Mouse (Mus musculus) cerebellum, postnatal 4 days (tissue): ENCODE measurements at regions not wholly inside any gene's neighbourhood (a gene's known extent, or its start where the extent isn't known, plus 50 kb on each side); places are given as distances from the start of the nearest gene placed in this dataset.
A peak's percentile ranks its signal among the peaks of the same experiment; 100 is the strongest.
"Not testable (repeated sequence)": the region's sequence is repeated elsewhere in the genome, so short reads cannot be mapped to it uniquely, and the experiment has no call there.

ENCODE experiments used
- DNase-seq, 2 experiments: peaks; one replicate each; pipeline ENCODE4 v3.0.0; 2022; ENCODE audit warnings: low spot score in 2 of 2, mixed read lengths in 1 of 2

DNA sequence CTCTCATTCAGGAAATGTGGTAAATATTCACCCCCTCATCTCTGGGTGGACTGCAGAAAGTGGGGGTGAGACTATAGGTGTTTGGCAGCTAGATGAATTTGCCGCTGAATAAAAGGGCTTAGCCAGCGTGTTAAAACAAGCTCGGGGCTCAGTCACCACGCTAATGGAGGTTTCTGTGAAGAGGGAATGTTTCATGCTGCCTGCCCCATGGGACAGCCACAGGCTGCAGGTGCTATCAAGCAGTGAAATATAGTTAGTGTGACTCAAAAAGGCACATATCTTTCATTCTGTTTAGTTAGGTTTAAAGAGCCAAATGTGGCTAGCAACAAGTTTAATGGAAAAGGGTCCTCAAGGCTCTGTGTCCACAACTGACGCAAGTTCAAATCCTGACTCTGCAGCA, 121.5 kb downstream of the Zfp36l1 start:
- DNase-seq, result no peak

DNA sequence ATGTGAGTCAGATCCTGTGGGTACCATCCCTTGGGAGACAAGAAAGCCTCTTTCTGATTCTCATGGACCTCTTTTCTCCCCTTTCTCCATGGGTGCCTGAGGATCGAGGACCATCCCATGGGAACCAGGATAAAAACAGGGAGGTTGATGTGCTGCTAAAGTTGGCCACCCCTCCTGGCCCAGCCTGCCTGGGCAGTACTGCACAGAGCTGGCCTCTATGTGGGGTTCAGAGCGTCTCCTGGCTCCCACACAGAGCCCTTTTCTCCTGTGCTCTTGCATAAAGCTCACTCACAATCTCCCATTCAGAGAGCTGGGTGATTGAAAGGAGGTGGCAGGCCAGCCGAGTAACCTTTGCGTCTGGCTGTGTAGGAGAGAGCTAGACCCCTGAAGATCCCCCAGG, 122.1 kb downstream of the Zfp36l1 start:
- no peak for DNase-seq

DNA sequence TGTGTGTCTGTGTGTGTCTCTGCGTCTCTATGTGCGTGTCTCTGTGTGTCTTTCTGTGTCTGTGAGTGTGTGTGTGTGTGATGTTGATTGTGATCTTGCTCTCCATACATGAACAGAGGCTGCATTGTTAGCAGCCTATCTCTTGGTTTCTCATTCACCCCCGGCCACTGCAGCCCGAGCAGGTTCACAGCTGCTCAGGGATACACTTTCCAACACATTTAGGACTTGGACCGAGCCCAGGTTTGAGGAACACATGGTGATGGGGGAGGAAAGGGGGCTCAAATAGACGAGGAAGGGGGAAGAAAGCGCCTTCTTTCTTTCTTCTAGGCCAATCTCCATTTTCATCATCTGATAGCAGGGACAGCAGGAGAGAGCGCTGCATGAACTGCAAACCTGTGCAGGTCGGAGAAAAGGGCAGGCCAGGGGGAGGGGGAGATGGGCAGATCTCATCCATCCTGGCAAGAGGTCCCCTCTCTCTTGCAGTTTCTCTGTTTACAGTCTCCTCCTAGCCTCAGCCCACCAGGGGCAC, 123.2 kb downstream of the Zfp36l1 start:
- peak in 1 of 2 experiments; percentile 70 for DNase-seq

DNA sequence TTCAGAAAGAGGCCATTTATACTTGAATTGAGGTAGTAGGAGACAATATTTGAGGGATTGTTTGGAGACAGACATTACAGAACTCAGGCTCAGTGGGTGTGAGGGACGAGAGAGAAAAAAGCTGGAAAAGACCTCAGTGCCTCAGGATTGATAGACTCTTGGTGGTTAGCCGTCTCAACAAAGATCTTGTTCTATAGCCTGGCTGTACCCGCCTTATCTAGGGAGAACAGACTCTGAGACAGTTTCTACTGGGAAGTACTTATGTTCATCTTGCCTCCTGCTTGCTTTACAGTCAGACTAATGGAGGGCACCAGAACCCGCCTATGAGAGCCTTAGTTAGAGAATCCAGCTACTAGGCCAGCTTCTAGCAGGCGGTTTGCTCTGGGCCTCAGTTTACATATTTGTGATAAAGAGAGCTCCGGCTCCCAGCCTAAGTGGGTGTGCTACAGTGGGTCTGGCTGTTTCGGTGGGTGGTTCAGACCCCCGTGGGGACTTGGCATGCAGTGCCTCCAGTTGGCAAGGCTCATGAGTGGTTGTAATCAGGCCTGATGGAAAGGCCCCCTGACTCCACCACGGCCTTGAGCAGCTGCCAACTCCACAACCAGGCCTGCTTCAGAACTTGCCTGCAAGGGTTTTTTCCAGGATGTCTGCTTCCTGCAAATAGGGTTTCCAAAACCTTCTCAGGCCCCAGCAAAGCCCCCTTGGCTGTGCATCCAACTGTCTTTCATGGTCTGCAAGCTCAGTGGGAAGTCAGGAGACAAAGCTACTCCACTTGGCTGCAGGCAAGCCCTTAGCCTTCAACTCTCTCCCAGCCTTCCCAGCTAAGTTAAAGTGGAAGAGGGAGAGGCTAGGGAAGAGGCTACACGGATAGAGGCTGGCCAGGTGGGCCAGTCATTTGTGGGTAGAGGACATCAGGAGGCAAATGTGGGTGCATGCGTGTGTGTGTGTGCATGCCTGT, 124.1 kb downstream of the Zfp36l1 start:
- DNase-seq, result peak in 1 of 2 experiments; percentile 89

DNA sequence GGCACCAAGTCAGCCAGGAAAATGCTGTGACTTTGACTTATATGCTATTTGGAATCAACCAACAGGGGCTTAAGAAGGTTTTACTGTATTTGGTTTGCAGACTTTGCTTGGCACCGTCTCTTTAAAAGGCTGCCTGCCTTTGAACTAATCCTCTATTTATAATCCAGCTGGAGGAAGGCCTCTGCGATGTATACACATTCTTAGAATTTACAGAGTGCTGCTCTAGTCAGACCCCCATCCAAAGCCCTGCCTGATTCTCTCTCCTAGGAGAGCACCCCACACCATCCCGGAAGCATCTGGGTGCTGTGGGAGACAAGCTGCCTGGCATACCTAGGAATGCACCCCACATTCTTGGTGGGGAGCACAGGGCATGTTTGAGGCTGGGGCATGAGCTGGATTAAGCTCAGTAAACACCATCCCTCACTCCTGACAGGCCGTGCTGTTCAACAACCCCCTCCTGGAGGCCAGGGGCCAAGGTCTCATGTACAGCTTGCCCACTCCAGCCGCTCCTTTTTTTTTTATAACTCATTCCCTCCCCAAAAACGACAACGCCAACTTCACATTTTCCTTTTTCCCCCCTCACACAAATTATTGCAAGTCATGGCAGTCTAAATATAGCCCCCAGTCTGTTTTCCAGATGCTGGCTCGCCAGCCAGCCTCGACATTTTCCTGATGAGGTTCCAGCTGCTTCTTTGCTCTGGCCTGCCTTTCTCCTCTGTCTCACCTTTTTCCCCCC, 126.4 kb downstream of the Zfp36l1 start:
- no peak for DNase-seq

DNA sequence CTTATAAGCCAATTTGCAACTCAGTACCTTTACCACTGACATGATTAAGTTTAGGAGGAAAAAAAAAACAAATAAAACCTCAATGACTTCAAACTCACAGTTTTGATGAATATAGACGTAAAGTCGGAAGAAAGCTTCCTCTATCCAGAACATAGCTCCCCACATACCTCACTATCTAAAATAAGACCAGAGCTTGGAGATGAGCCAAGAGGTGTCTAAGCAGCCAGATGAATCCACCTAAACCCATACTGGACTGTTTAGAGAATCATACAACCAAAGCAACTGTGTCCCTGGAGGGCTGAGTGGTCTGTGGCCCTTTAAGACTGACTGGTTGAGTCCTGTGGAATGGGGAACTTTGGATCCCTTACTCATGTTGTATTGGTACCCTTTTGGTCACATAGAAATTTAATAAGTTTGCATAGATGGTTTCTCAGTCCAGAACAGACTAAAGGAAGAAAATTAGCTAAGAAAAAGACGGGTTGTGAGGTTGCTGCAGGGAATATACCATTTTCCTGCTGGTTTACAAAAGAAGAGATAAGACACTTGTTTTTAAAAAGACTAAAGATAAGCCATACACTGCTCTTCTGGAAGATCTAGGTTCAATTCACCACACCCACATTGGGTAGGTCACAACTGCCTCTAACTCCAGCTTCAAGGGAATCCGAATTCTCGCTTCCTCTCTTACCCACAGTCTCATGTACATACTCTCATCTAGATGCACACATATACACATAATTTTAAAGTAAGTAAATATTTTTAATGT, 127.6 kb downstream of the Zfp36l1 start:
- no peak for DNase-seq

DNA sequence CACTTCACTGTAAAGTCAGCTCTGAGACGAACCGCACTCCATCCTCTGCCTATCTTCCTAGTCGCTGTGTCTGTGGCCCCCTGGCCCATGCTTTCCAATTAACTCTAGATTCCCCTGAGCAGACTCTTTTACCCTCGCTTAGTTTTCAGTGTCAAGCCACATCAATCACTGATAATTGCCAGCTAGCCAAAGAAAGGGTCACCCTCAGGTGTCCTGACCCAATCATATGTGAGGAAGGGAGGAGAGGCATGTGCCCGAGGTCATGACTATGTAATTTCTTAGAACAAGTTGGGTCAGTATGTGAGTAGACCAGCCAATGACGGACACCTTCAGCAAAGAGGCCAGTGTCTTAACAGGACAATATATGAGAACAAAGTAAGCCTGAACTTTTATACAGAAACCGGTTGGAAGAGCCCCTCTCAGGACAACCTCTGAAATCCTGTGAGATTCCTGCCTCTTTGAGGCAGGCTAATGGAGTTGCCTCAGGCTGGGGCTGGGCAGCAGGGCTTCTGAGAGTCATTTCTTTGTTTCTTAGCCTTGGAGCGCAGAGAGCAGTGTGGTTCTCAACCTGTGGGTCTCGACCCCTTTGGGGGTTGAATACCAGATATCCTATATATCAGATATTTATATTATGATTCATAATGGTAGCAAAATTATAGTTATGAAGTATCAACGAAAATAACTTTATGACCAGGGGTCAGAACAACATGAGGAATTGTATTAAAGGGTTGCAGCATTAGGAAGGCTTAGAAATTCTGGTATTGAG, 128.6 kb downstream of the Zfp36l1 start:
- no peak for DNase-seq

DNA sequence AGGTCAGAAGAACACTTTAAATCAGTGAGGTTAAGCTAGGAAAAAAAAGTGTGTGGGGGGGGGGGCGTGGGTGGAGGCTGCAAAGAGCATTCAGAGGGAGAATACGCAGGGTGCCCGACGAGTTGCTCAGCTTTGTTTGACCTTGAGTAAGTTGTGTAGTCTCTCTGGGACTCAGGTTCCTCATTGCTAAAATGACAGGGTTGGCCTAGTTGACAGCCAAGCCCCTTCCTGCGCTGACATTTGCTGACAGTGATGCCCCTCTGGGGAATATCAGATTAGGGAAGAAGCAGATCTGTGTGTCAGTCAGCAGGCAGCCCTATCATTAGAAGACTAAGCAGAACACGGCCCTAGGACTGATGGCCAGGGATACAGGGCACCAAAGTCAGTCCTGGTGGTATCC, 129.6 kb downstream of the Zfp36l1 start:
- DNase-seq, result no peak

DNA sequence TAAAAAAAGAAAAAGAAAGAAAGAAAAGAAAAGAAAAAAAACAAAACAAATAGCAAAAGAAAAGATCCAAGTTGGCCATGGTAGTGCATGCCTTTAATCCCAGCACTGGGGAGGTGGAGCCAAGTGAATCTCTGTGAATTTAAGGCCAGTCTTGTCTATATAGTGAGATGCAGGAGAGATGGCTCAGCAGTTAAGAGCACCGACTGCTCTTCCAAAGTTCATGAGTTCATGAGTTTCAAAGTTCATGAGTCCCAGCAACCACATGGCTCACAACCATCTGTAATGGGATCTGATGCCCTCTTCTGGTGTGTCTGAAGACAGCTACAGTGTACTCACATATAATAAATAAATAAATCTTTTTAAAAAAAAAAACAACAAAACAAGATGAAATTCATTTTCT, 130.3 kb downstream of the Zfp36l1 start:
- DNase-seq, result not testable (repeated sequence)

DNA sequence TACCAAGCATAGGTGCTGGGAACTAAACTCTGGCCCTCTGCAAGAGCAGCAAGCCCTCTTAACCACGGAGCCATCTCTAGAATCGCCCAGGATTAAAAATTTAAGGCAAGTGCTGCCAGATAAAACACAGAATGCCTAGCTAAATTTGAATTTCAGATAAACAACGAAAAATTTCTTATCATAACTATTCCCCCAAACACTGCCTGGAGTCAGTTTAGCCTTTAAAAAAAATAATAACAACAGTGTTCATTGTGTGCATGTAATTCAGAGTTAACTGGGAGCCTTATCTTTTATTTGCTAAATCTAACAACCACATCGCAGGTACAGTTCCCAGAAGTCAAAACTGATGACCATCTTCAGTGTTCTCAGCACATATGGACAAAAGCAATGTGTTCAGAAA, 132.1 kb downstream of the Zfp36l1 start:
- no peak for DNase-seq

DNA sequence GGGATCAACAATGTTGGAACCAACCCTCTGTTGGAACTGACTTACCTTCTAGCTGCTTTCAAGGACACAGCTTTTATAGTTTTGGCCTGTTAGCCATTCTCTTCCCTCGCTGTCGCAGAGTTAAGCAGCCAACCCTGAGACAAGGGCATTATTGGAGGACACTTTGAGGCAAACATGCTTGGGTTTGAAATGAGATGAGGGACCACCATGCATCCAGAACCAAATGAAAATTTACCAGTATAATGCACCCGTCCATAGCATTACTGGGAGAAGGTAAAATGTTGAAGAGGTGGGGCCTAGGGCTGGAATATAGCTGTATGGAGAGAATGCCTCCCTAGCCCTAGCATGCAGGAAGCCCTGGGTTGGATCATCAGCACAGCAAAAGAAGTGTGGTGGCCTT, 135.7 kb downstream of the Zfp36l1 start:
- DNase-seq, result no peak

DNA sequence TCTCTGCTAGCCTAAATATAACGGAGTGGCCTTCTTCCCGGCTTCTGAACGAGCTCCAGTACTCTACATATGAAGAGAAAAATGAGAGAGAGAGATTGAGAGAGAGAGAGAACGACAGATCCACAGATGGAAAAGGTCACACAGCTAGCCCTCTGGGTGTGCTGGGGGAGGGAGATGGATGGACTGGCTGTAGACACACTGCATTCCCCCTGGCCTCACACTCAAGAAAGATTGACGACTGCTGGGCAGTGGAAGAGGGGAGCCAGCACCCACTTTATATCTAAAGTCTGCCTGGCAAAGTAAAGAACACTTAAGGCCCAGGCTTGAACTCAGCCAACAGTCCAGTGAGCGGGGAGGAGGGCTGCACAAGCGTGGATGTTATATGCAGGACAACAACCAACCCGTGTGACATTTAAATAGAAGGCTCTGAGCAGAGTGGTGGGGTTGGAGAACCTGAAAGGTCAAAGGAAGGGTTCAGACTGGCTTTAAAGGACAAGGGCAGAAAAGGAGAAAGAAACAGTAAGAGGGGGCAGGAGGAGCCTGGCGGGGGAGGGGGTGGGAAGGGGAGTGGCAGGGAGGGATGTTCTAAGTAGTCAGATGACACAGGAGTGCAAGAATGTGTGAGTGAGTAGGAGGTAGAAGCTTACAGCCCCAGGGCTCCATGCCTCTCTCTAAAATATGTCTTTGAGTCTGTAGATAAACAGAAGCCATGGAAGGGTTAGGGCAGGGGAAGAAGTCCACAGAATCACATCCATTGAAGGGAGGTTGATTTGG, 137.2 kb downstream of the Zfp36l1 start:
- DNase-seq, result no peak

DNA sequence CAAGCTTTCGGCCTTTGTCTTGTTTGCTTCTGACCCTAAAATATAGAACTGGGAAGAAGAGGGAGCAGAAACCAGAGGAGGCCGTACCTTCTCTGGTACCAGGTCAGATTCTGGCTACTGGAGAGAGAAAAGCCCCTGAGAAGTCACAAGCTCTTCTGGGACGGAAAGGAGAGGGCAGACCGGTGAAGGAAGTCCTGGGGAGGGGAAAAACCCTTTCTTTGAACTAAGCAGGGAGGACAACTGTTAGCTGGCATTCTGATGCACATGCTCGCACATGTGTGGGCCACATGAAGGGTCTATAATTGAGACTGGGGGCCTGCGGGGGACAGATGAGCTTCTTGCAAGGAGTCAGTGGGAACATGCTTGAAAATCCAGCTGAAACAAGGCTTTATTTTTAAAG, 137.8 kb downstream of the Zfp36l1 start:
- DNase-seq, result no peak

DNA sequence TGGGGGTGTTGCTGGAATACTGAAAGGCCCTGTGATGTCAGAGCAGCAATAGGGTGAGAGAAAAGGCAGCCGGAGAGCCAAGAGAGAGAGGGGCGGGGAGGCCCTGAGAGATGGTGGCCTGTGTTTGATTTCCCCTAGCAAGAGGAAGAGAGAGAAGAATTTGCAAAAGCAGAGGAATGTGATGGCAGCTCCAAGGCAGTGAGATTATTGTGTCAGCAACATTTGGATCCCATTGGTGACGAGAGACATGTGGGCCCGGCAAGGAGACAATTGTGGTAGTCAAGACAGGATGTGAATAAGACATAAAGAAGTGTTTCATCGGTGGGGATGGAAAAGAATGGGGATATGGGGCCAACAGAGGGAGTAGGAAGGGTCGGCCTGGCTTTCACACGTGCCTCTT, 138.3 kb downstream of the Zfp36l1 start:
- no peak for DNase-seq

DNA sequence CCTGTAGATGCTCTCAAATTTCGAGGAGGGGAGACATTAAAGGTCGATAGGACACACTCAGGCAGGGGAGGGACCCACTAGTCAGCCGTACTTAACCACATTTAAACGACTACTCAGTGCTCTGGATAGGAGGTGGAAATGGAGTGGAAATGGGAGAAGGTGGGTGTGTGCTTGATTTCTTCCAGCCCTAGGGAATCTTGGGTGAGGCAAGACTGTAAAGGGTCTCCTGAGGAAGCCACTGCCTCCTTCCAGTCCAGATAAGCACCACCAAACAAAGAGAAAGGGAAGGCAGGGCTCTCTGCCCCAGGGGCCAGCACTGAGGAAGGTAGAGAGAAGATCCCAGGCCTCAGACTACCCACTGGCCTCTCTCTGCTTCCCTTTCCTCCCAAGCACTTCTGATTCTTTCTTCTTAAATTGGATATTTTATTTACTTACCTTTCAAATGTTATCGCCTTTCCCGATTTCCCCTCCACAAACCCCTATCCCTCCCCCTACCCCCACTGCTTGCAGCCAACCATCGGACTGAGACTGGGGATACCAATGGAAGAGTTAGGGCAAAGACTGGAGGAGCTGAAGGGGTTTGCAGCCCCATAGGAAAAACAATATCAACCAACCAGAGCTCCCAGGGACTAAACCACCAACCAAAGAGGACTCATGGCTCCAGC, 139.1 kb downstream of the Zfp36l1 start:
- no peak for DNase-seq

DNA sequence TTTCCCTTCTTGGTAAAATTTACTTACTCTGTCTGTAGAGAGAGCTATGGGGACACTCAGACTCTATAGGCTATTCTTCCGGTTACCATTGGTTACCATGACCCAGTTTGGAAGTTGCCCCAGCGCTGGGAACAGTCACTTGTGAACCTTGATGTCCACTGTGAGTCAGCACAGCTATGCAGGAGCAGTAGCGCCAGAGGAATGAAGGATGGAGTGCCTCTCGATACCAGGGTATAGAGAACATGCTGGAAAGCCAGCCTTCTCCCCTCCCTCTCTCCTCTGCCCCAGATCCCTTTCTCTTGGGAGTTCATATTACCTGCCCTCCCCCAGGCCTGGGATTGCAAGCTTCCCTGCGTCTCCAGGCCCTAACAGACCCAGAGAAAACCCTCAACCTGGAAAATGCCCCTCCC, 141.8 kb downstream of the Zfp36l1 start:
- no peak for DNase-seq

DNA sequence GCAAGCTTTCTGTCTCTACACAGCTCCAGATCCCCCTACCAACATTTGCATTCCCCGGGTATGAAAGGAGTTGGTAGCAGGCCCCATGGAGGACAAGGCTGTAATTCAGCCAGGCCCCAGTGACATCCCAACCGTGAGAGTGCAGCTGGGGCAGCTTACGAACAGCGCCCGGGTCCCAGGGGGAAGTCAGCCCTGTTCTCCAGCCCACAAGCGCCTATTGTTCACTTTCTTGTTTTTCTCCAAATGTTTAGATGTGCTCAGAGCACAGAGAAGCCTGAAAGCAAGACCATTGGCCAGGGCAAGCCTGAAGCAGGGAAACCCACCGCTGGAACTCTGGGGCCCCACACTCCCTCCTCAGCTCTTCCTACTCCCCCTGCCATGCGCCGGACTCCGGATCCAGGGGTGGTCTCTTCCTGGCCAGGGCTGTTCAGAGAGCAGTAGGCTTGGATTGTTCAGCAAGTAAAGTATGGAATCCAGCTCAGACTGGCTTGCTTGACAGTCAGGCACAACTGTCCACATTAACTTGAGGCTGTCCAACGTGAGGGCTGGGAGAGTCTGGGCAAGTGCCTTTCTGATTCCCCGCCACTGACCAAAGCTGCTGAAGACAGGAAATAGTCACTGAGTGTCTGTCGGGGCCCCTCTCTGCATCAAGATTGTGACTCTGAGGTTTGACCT, 142.4 kb downstream of the Zfp36l1 start:
- DNase-seq, result peak in 1 of 2 experiments; percentile 42

DNA sequence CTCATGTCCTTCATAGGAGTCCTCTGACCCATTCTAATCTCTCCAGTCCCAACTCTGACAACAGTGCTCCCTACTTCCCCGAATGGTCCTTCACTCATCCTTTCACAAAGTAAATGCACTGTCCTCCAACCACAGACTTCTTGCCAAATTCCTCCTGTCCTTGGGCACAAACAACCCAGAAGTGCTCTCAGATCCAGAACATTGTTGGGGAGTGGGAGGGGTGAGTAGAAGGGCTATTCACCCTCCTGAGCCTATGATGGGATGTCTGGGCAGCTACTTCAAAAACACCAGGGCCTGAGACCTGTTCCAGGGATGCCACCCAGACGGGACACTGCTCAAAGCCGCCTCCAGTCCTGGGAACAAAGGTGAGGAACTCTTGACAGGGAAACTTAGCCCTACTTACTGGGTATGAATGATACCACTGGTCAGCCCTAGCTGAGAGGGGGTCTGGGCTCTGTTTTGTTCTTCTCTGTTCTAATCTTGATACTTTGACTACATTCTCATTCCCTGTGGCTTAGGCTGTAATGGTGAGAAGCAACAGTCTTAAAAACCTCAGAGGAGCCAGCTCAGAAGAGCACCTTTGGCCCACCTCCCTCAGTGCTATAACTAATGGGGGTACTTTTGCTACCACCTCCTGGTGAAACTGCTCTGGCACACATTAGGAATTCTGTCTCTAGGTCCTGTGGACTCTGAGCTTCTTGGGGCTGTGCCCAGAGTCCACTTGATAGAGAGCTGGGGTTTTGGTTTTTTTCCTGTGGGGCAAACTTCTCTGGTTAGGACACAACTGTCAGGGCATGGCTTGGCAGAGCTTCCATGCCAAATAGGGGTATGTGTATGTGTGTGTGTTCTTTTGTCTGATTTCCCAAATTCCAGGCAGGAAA, 143.2 kb downstream of the Zfp36l1 start:
- DNase-seq, result no peak
